Mouse (Mus musculus): ENCODE results near the gene Arfgap3. TPM values are rescaled to one million over a fixed set of nuclear protein-coding genes. Genes with fewer than 3 reads are reported as not detected.
"Not testable (repeated sequence)": the region's sequence is repeated elsewhere in the genome, so short reads cannot be mapped to it uniquely, and the experiment has no call there.

The Arfgap3 gene
- polyA plus RNA-seq, 1 experiment from 2014 or later: 41.1 TPM

- Histone ChIP-seq H3K36me3 (ENCODE audit: insufficient read depth, low read length) (peaks cover 44% of the 10 kb centered on the region), H3K9me3 (ENCODE audit: low read length) (no peaks in the 10 kb centered on the region), H3K27ac (ENCODE audit: low read length) (no peak overlapping the region), H3K27me3 (ENCODE audit: insufficient read depth, low read length) (no peaks in the 10 kb centered on the region), H3K4me1 (ENCODE audit: insufficient read depth, low read length) (no peaks in the 10 kb centered on the region), H3K4me3 (ENCODE audit: low read length) (no peak overlapping the region), H3K4me2 (replicated peaks; ENCODE audit: low read depth, low read length) (no peak overlapping the region), H3K9ac (replicated peaks; ENCODE audit: low read length) (no peak overlapping the region)
- 95% methylated on average over 2 of the region's 2 CpGs for WGBS
- no peak for ATAC-seq (ENCODE audit: low FRiP score, low TSS enrichment)
Observed at GRCm38 (mm10) chr15:83323071-83323470, 27.0 kb downstream of the Arfgap3 start.

- Histone ChIP-seq H3K27ac (ENCODE audit: low read length) (no peak overlapping the region), H3K4me2 (replicated peaks; ENCODE audit: low read depth, low read length) (no peak overlapping the region), H3K27me3 (ENCODE audit: insufficient read depth, low read length) (no peaks in the 10 kb centered on the region), H3K36me3 (ENCODE audit: insufficient read depth, low read length) (peaks cover 35% of the 10 kb centered on the region), H3K4me1 (ENCODE audit: insufficient read depth, low read length) (no peaks in the 10 kb centered on the region), H3K9me3 (ENCODE audit: low read length) (no peaks in the 10 kb centered on the region), H3K9ac (replicated peaks; ENCODE audit: low read length) (no peak overlapping the region), H3K4me3 (ENCODE audit: low read length) (no peak overlapping the region)
- ATAC-seq (ENCODE audit: low FRiP score, low TSS enrichment): no peak
- WGBS: 73% methylated on average over 1 of the region's 1 CpGs
Observed at GRCm38 (mm10) chr15:83314914-83315313, 35.1 kb downstream of the Arfgap3 start.

DNA sequence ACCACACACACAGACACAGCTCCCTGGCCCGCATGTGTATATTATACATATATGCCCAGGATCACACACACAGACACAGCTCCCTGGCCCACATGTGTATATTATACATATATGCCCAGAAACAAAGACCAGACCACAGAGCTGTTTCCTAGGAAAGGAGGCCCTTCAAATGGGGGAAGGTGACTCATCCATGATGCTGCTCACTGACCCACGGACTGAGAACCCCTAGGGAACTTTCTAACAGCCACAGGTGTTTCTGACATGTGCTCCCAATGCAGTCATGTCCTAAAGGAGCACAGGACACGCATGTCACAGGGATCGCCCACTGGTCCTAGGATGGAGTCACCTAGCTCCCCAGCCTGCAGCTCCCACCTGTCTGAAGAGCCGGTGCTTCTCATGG lies 40.2 kb downstream of the Arfgap3 start:
- H3K4me3 ChIP-seq (ENCODE audit: low read length): no peak overlapping the region
- H3K36me3 ChIP-seq (ENCODE audit: insufficient read depth, low read length): peaks cover 44% of the 10 kb centered on the region
- H3K9ac ChIP-seq (replicated peaks; ENCODE audit: low read length): no peak overlapping the region
- no peak overlapping the region for H3K4me2 ChIP-seq (replicated peaks; ENCODE audit: low read depth, low read length)
- no peak for ATAC-seq (ENCODE audit: low FRiP score, low TSS enrichment)
- H3K9me3 ChIP-seq (ENCODE audit: low read length): no peaks in the 10 kb centered on the region
- WGBS: 84% methylated on average over 5 of the region's 5 CpGs
- peaks cover 7% of the 10 kb centered on the region for H3K4me1 ChIP-seq (ENCODE audit: insufficient read depth, low read length)
- no peaks in the 10 kb centered on the region for H3K27me3 ChIP-seq (ENCODE audit: insufficient read depth, low read length)
- no peak overlapping the region for H3K27ac ChIP-seq (ENCODE audit: low read length)

- H3K4me3 ChIP-seq (ENCODE audit: low read length); H3K9ac ChIP-seq (replicated peaks; ENCODE audit: low read length); H3K4me2 ChIP-seq (replicated peaks; ENCODE audit: low read depth, low read length); ATAC-seq (ENCODE audit: low FRiP score, low TSS enrichment); H3K27me3 ChIP-seq (ENCODE audit: insufficient read depth, low read length); H3K9me3 ChIP-seq (ENCODE audit: low read length); H3K4me1 ChIP-seq (ENCODE audit: insufficient read depth, low read length); H3K27ac ChIP-seq (ENCODE audit: low read length): not testable (repeated sequence)
- WGBS: 85% methylated on average over 1 of the region's 1 CpGs
- H3K36me3 ChIP-seq (ENCODE audit: insufficient read depth, low read length): peaks cover 39% of the 10 kb centered on the region; the same call in 1 of the 2 replicates
Observed at GRCm38 (mm10) chr15:83308708-83309107, 41.3 kb downstream of the Arfgap3 start.

DNA sequence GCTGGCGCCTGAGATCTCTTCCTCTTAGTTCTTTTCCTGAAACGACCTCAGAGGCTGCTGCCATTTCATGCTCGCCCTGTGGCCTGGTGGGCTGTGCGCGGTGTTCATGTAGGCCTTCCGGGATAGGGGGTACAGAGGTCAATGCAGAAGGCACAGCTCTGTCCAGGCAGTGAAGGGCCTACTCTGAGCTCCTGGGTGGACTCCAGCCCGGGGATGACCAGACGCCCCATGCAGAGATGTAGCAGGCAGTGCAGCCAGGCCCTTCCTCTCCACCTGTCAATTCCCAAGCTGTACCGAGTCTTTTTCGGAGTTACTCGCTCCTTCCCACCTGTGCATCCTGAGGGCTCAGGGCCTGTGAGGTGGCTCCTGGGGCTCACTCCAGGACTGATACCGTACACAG lies 43.9 kb downstream of the Arfgap3 start:
- WGBS: 90% methylated on average over 12 of the region's 12 CpGs
- H3K27ac ChIP-seq (ENCODE audit: low read length): 0 out of 2 replicates have a peak overlapping the region, but pooled peaks have one; percentile 68
- H3K9ac ChIP-seq (replicated peaks; ENCODE audit: low read length): no peak overlapping the region
- H3K36me3 ChIP-seq (ENCODE audit: insufficient read depth, low read length): peaks cover 26% of the 10 kb centered on the region; the same call in 1 of the 2 replicates
- no peak overlapping the region for H3K4me3 ChIP-seq (ENCODE audit: low read length)
- H3K27me3 ChIP-seq (ENCODE audit: insufficient read depth, low read length): no peaks in the 10 kb centered on the region
- H3K4me2 ChIP-seq (replicated peaks; ENCODE audit: low read depth, low read length): no peak overlapping the region
- H3K9me3 ChIP-seq (ENCODE audit: low read length): no peaks in the 10 kb centered on the region
- ATAC-seq (ENCODE audit: low FRiP score, low TSS enrichment): no peak
- peaks cover 7% of the 10 kb centered on the region for H3K4me1 ChIP-seq (ENCODE audit: insufficient read depth, low read length)

DNA sequence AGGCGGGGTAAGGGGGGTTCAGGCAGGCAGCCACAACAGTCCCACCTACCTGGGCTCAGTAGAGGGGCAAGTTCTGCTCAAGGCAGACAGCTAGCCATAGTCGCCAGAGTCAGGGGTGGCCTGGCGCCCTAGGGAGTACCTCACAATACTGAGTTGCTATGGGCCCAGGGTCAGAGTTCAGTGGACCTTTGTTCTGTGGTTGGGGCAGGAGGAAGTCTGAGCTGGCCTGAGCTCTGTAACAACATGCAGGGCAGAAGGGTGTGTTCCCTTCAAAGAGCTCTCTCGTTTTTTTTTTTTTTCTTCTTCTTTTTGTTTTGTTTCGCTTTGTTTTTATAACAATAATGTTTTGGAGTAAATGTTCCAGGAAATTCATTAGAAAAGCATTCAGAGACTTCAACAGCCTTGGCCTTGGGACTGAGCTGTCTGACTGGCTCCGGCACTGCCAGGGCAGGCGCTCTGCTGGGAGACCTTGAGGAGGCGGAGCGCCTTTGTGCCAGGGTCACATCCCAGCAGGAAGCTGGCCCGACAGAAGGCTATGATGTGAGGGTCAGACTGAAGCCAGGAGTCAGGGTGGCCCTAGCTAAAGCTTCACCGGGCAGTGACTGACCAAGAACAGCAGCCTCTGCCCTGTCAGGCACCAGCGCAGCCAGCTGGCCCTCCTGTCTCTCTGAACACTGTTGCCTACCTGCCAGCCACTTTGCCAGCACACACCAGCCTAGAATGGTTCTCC lies 44.7 kb downstream of the Arfgap3 start:
- no peaks in the 10 kb centered on the region for H3K27me3 ChIP-seq (ENCODE audit: insufficient read depth, low read length)
- no peaks in the 10 kb centered on the region for H3K9me3 ChIP-seq (ENCODE audit: low read length)
- H3K36me3 ChIP-seq (ENCODE audit: insufficient read depth, low read length): peaks cover 25% of the 10 kb centered on the region
- no peak overlapping the region for H3K4me3 ChIP-seq (ENCODE audit: low read length)
- H3K4me2 ChIP-seq (replicated peaks; ENCODE audit: low read depth, low read length): no peak overlapping the region
- 61% methylated on average over 12 of the region's 12 CpGs for WGBS
- peaks cover 15% of the 10 kb centered on the region for H3K4me1 ChIP-seq (ENCODE audit: insufficient read depth, low read length)
- no peak overlapping the region for H3K9ac ChIP-seq (replicated peaks; ENCODE audit: low read length)
- ATAC-seq (ENCODE audit: low FRiP score, low TSS enrichment): peak; percentile 63; the same call in 1 of the 2 replicates
- H3K27ac ChIP-seq (ENCODE audit: low read length): peak overlapping the region; percentile 68

DNA sequence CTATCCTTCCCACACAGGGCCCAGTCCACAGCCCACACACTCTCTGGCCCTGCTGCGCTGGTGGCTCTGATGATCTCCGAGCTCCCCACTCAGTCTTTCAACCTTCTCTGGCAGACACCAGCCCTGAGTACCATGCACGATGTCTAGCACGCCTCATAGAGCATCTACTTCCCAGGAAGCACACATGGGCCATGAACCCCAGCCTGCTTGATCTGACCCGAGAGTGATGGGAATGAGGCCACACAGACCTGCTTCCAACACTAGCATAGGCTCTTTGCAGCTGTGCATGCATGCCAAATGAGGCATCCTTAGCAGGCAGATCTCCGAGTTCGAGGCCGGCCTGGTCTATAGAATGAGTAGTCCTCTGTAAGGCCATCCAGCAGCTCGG lies 45.2 kb downstream of the Arfgap3 start:
- Histone ChIP-seq H3K27ac (ENCODE audit: low read length) (peak overlapping the region; percentile 13), H3K36me3 (ENCODE audit: insufficient read depth, low read length) (peaks cover 21% of the 10 kb centered on the region), H3K9me3 (ENCODE audit: low read length) (no peaks in the 10 kb centered on the region), H3K4me1 (ENCODE audit: insufficient read depth, low read length) (peaks cover 18% of the 10 kb centered on the region), H3K9ac (replicated peaks; ENCODE audit: low read length) (no peak overlapping the region), H3K4me2 (replicated peaks; ENCODE audit: low read depth, low read length) (no peak overlapping the region), H3K27me3 (ENCODE audit: insufficient read depth, low read length) (no peaks in the 10 kb centered on the region), H3K4me3 (ENCODE audit: low read length) (no peak overlapping the region)
- 79% methylated on average over 9 of the region's 9 CpGs for WGBS
- no peak for ATAC-seq (ENCODE audit: low FRiP score, low TSS enrichment)

- Histone ChIP-seq H3K27ac (ENCODE audit: low read length) (peak overlapping the region; percentile 7; the same call in 1 of the 2 replicates), H3K9me3 (ENCODE audit: low read length) (no peaks in the 10 kb centered on the region), H3K4me2 (replicated peaks; ENCODE audit: low read depth, low read length) (no peak overlapping the region), H3K27me3 (ENCODE audit: insufficient read depth, low read length) (no peaks in the 10 kb centered on the region), H3K4me1 (ENCODE audit: insufficient read depth, low read length) (peaks cover 18% of the 10 kb centered on the region), H3K4me3 (ENCODE audit: low read length) (no peak overlapping the region), H3K9ac (replicated peaks; ENCODE audit: low read length) (no peak overlapping the region), H3K36me3 (ENCODE audit: insufficient read depth, low read length) (peaks cover 24% of the 10 kb centered on the region)
- no peak for ATAC-seq (ENCODE audit: low FRiP score, low TSS enrichment)
- WGBS: 85% methylated on average over 13 of the region's 13 CpGs
Observed at GRCm38 (mm10) chr15:83303656-83304484, 46.2 kb downstream of the Arfgap3 start.

DNA sequence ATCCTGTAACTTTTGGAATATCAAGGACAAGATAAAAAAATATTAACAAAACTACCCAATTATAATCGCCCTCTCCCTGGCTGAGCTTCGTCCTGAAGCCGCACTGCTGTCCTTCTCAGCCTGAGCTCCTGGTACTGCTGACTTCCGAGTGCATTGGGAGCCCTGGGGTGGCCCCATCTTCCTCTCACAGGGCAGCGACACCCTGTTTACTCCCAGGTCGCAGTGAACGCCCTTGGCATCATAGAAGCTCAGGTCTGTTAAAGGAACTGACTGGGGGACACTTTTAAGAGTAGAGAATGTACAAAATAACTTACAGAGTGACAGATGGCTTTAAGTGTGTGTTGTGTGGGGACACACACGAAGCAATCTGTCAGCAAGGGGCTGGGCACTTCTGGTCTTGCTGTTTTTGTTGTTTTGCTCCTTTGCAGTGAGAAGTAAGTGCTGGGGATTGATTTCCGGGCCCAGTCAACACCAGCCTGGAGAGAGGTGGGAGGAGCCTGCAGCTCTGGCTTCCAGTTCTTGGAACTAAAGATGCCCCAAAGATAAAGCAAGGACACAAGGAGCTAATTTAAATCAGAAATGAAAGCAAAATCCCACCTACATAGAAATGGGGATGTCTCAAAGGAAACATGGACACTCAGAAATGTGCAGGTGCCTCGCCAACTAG lies 50.0 kb downstream of the Arfgap3 start:
- Histone ChIP-seq H3K36me3 (ENCODE audit: insufficient read depth, low read length) (peaks cover 6% of the 10 kb centered on the region; the same call in 1 of the 2 replicates), H3K4me3 (ENCODE audit: low read length) (no peak overlapping the region), H3K4me1 (ENCODE audit: insufficient read depth, low read length) (peaks cover 22% of the 10 kb centered on the region), H3K27me3 (ENCODE audit: insufficient read depth, low read length) (no peaks in the 10 kb centered on the region), H3K4me2 (replicated peaks; ENCODE audit: low read depth, low read length) (no peak overlapping the region), H3K9ac (replicated peaks; ENCODE audit: low read length) (no peak overlapping the region), H3K27ac (ENCODE audit: low read length) (peak overlapping the region; percentile 52; the same call in 1 of the 2 replicates), H3K9me3 (ENCODE audit: low read length) (no peaks in the 10 kb centered on the region)
- WGBS: 49% methylated on average over 10 of the region's 10 CpGs
- ATAC-seq (ENCODE audit: low FRiP score, low TSS enrichment): no peak

Data from kidney, embryonic 16.5 days (tissue).